Mouse (Mus musculus) stomach, postnatal 0 days (tissue): ENCODE data around the gene Elmo1. TPM values are rescaled to one million over a fixed set of nuclear protein-coding genes. Genes with fewer than 3 reads are reported as not detected.

Experiments used
- ATAC-seq: fragments of 200-750 bp; cut with Nextera tagmentation; 2 replicates; pipeline ENCODE4 v1.8.0; 2017; ENCODE audit not compliant: low FRiP score, low TSS enrichment
- DNase-seq: peaks from one replicate; pipeline ENCODE4 v3.0.0-alpha.2; 2016; ENCODE audit warnings: low spot score
- H3K27ac ChIP-seq: fragments of 300-500 bp; sonication (generic); replicated peaks from 2 replicates; pipeline ENCODE4 v1.5.1; 2014; ENCODE audit warnings: mild to moderate bottlenecking, control low read depth
- H3K27me3 ChIP-seq: fragments of 300-500 bp; sonication (generic); 2 replicates; pipeline ENCODE4 v1.6.1; 2014; ENCODE audit warnings: low read length; ENCODE audit not compliant: control insufficient read depth, insufficient read depth
- H3K36me3 ChIP-seq: fragments of 300-500 bp; sonication (generic); 2 replicates; pipeline ENCODE4 v1.6.1; 2014; ENCODE audit warnings: low read length, mixed read lengths; ENCODE audit not compliant: control insufficient read depth, insufficient read depth
- H3K4me1 ChIP-seq: fragments of 300-500 bp; sonication (generic); replicated peaks from 2 replicates; pipeline ENCODE4 v1.6.1; 2014; ENCODE audit warnings: antibody characterized with exemption; ENCODE audit not compliant: control insufficient read depth, insufficient read depth
- H3K4me2 ChIP-seq: fragments of 300-500 bp; sonication (generic); replicated peaks from 2 replicates; pipeline ENCODE4 v1.6.1; 2014; ENCODE audit warnings: low read depth, mild to moderate bottlenecking, control low read depth, moderate library complexity
- H3K4me3 ChIP-seq: fragments of 300-500 bp; sonication (generic); 2 replicates; pipeline ENCODE4 v1.5.1; 2014; ENCODE audit warnings: low read depth, low read length, control low read depth
- H3K9ac ChIP-seq: fragments of 300-500 bp; sonication (generic); 2 replicates; pipeline ENCODE4 v1.6.1; 2014; ENCODE audit warnings: mild to moderate bottlenecking, low read length, control low read depth, mixed read lengths
- H3K9me3 ChIP-seq: fragments of 300-500 bp; sonication (generic); 2 replicates; pipeline ENCODE4 v1.6.1; 2016; ENCODE audit warnings: low read length; ENCODE audit not compliant: control insufficient read depth
- CTCF ChIP-seq: IDR thresholded peaks from 2 replicates; pipeline ENCODE4 v1.5.1; 2016; ENCODE audit warnings: antibody characterized with exemption, low read depth, mild to moderate bottlenecking, moderate library complexity
- EP300 ChIP-seq: optimal IDR thresholded peaks from 2 replicates; pipeline ENCODE3; 2016; ENCODE audit warnings: antibody characterized with exemption
- WGBS: fragments of 180-500 bp; shearing (Covaris S2); extraction: QIAGEN DNeasy Blood & Tissue Kit; methylation state at CpG from one replicate; pipeline ENCODE4 v1.1.7; 2014; 5-methylcytosine and 5-hydroxymethylcytosine counted together
- polyA plus RNA-seq: library from polyadenylated mRNA; unstranded; fragments of >200 nt; fragmentation: Nextera tagmentation; extraction: Ambion mirVana; gene quantifications from 2 replicates; pipeline ENCODE4 v1.2.1, GENCODE M21; 2015

Elmo1 gene
- polyA plus RNA-seq, 1 experiment from 2014 or later, result 5.0 TPM

DNA sequence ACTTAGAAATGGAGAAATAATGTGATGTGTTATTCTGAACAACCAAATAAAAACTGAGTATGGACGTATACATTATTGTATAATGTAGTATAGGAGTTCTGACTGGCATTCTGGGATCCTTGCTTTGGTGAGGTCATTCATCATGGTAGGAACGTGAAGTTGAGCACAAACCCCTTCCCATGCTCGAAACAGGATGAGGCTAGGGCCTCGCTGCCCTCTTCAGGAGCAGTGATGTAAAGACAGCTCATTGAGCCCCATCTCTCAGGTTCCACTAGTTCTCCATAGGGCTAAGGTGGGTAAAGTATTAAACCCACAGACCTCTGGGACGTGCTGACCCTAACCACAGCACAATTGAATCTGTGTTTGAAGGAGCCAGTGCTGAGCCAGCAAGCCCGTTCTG, 182.2 kb downstream of the Elmo1 start:
- H3K27me3 ChIP-seq, result no peaks in the 10 kb centered on the region
- ATAC-seq (no peak), DNase-seq (no peak)
- 48% methylated on average over 6 of the region's 6 CpGs for WGBS
- H3K9ac ChIP-seq, result no peak overlapping the region
- no peak overlapping the region for H3K4me3 ChIP-seq
- H3K4me1 ChIP-seq, result no peaks in the 10 kb centered on the region
- no peaks in the 10 kb centered on the region for H3K9me3 ChIP-seq
- H3K4me2 ChIP-seq, result no peak overlapping the region
- no peaks in the 10 kb centered on the region for H3K36me3 ChIP-seq
- no peak overlapping the region for H3K27ac ChIP-seq
- no peak for TF ChIP-seq EP300
- peak; percentile 82 for TF ChIP-seq CTCF

DNA sequence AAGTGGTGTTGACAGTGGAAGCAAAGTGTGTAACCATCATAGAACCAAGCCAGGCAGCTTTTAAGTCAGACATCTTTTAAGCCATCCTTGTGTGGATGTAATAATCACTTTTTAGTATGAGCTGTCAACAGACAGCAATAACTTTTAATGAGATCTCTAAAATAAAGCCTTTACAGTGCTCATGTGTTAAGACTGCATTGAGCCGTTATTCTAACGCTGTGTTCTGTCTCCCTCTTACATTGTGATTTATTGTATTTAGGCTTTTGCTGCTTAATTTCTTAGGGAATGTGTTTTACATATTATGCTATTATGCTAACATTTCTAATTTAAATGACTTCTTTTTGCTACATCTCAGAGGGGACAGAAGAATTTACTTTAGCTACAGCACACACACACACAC, 189.5 kb downstream of the Elmo1 start:
- Histone ChIP-seq H3K4me2 (no peak overlapping the region), H3K4me3 (no peak overlapping the region), H3K27ac (no peak overlapping the region), H3K9me3 (no peaks in the 10 kb centered on the region), H3K36me3 (no peaks in the 10 kb centered on the region), H3K27me3 (no peaks in the 10 kb centered on the region), H3K4me1 (no peaks in the 10 kb centered on the region), H3K9ac (no peak overlapping the region)
- DNase-seq, result no peak
- no peak for ATAC-seq
- TF ChIP-seq CTCF, result no peak
- WGBS, result 44% methylated on average over 2 of the region's 2 CpGs

DNA sequence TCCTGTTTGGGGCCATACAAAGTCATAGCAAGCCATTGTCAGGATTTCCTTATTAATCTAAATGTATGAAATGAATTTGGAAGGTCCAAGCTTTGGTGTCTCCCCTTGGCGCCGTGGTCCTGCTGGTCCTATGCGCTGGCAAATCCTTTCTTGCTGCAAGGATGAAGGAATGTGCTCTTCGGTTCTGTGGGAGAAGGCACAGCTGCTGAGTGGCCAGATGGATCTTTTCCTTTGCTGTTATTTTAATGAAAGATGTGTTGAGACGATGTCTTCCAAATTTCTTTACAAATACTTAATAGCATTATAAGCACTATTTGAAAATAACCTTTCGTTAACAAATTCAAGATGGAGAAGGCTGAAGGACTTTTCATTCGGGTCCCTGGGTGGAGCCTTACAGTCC, 193.5 kb downstream of the Elmo1 start:
- H3K36me3 ChIP-seq, result no peaks in the 10 kb centered on the region
- H3K4me3 ChIP-seq, result no peak overlapping the region
- H3K27me3 ChIP-seq, result no peaks in the 10 kb centered on the region
- no peak overlapping the region for H3K27ac ChIP-seq
- 74% methylated on average over 7 of the region's 7 CpGs for WGBS
- no peak for TF ChIP-seq EP300
- TF ChIP-seq CTCF, result no peak
- no peaks in the 10 kb centered on the region for H3K9me3 ChIP-seq
- H3K4me1 ChIP-seq, result no peaks in the 10 kb centered on the region
- H3K9ac ChIP-seq, result no peak overlapping the region
- no peak for ATAC-seq
- no peak overlapping the region for H3K4me2 ChIP-seq
- DNase-seq, result no peak

DNA sequence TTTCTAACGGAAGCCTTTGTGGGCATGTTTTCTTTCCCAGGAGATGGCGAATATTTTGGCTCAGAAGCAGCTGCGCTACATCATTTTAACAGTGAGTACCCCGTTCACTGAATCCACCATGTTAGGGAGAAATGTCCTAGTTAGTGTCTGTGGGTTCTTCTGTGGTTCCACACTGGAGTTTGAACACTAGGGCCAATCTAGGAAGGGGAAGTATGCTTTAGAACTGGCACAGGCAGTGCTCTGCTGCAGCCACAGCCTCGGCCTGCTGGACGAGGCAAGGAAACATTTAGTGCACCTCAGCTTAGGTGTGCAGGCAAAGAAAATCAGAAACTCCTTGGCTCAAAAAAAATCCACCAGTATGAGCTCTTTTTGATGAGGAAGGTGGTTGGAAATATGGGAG, 196.3 kb downstream of the Elmo1 start:
- no peaks in the 10 kb centered on the region for H3K9me3 ChIP-seq
- no peak overlapping the region for H3K4me2 ChIP-seq
- no peak overlapping the region for H3K9ac ChIP-seq
- no peak overlapping the region for H3K27ac ChIP-seq
- no peak for TF ChIP-seq CTCF
- no peak for TF ChIP-seq EP300
- H3K4me3 ChIP-seq, result no peak overlapping the region
- DNase-seq, result no peak
- no peaks in the 10 kb centered on the region for H3K4me1 ChIP-seq
- 84% methylated on average over 6 of the region's 6 CpGs for WGBS
- no peak for ATAC-seq
- H3K36me3 ChIP-seq, result no peaks in the 10 kb centered on the region
- H3K27me3 ChIP-seq, result no peaks in the 10 kb centered on the region

DNA sequence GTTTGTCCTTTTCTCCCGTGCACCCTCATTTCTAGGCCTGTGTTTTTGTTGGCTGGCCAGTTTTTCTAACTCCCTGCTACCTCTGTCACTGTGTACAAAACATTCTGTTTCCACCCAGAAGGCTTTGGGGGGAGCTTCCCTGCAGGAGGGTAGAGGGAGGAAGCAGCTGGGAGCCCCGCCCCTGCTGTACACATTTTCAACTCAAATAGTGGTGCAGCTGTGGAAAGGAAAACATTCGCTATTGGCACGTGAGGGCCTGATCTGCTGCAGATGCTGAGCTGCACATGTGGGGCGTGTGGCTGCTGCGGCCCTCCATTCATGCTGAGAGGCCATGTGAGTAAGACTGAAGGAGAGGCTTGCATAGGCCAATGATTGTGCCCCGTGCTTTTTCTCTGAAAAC, 198.0 kb downstream of the Elmo1 start:
- Histone ChIP-seq H3K27ac (no peak overlapping the region), H3K4me2 (no peak overlapping the region), H3K36me3 (no peaks in the 10 kb centered on the region), H3K4me3 (no peak overlapping the region), H3K4me1 (no peaks in the 10 kb centered on the region), H3K27me3 (no peaks in the 10 kb centered on the region), H3K9me3 (no peaks in the 10 kb centered on the region), H3K9ac (no peak overlapping the region)
- WGBS, result 28% methylated on average over 7 of the region's 7 CpGs
- TF ChIP-seq EP300, result no peak
- no peak for TF ChIP-seq CTCF
- DNase-seq (peak; percentile 35), ATAC-seq (0 out of 2 replicates have a peak, but pooled peaks have one; percentile 51)

DNA sequence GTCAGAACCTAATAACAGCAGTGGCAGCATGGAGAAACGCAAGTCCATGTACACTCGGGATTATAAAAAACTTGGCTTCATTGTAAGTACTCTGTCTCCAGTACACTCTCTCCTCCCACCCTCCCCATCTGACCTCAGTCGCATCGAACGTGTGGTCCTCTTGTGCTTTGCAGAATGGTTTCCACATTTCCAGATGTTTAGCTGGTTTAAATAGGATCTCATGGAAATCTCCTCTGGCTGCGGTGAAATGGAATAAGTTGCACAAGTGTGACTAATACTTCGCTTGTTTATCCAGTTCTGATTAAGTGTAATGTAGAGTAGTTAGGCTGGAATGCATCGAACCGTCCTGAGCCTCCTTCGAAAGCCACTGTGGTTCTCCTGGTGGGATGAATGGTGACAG, 200.0 kb downstream of the Elmo1 start:
- H3K36me3 ChIP-seq, result no peaks in the 10 kb centered on the region

More for the DNA sequence above, 200.0 kb downstream of the Elmo1 start:
- Histone ChIP-seq H3K4me1 (no peaks in the 10 kb centered on the region), H3K4me2 (no peak overlapping the region), H3K9me3 (no peaks in the 10 kb centered on the region), H3K4me3 (no peak overlapping the region), H3K27me3 (no peaks in the 10 kb centered on the region), H3K9ac (no peak overlapping the region), H3K27ac (no peak overlapping the region)
- no peak for DNase-seq
- peak; percentile 74; the same call in 1 of the 2 replicates for ATAC-seq
- 49% methylated on average over 10 of the region's 10 CpGs for WGBS
- TF ChIP-seq EP300, result no peak
- no peak for TF ChIP-seq CTCF
